Mouse (Mus musculus): ENCODE data around the gene Dnah12.
"Not testable (repeated sequence)": the region's sequence is repeated elsewhere in the genome, so short reads cannot be mapped to it uniquely, and the experiment has no call there.

Dnah12 gene

DNA sequence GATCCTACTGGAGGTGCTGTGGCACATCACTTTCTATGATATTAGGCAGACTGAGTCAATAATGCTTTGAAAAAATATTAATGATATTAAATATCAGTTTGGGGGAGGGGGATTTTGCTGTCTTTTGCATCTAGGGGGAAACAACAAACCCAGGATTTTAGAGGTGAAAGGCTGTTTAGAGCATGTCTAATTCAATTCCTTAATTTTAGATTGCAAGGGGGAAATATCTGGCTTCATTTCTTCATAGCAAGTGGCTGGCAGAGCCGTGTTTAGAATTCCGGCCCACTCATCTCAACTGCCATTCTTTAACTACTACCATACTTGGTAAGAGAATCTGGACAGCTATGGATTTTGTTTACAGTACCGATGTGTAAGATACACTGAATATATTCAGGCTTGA is at the start of gene Dnah12:
Gene Dnah12 (plus strand): TSS at position 301 of the 400 bp plus-strand sequence.
- no peak for DNase-seq (ENCODE audit: low spot score)

DNA sequence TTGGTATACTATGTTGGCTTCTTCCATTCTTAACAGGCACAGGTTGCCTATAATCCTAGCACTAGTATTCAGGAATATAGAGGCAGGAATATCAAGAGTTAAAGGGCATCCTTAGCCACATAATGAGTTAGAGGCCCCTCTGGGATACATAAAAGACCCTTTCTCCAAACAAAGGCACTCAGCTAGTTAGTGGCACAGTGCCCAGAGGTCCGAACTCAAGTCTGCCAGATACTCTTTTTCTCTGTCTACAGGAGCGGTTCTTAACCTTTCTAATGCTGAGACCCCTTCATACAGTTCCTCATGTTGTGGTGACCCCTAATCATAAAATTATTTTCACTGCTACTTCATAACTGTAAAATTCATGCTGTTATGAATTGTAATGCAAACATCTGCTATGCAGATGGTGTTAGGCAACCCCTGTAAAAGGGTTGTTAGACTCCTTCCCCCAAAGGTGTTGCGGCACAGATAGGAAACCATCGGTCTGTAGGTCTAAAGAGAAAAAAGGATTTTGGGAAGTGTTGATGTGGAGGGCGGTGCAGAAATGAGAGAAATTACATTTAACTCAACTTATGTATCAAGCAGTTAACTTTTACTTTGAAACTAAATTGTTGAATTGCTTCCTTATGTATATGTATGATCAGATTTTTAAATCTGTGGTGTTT is 47.0 kb upstream of the Dnah12 start:
- DNase-seq (ENCODE audit: low spot score), result no peak

DNA sequence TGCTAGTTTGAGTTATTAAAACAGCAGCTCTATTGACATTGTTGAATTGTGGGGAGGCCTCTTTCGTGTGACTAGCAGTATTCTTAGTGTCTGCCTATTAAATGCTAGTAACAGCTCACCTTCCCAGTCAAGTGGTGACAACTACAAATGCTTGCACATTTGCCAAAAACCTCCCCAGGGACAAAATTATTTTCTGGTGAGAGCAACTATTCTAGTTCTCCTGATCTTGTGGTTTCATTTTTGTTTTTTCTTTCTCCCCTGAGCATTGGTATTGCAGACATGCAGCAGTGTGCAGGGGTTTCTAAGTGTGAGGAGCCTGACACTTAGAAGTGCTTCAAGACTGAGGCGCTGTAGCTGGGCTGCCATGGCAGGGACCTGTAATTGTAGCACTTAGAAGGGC is 45.3 kb upstream of the Dnah12 start:
- no peak for DNase-seq (ENCODE audit: low spot score)

DNA sequence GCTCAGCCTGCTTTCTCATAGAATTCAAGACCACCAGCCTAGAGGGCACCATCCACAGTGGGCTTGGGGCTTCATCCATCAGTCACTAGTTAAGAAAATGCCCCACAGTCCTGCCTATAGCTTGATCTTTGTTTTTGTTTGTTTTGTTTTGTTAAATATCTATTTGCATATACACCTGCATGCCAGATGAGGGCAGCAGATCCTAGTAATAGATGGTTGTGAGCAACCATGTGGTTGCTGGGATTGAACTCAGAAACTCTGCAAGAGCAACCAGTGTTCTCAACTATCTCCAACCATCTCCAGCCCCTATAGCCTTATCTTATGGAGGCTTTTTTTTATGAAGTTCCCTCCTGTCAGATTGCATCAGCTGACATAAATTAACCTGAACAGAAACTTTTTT is 41.2 kb upstream of the Dnah12 start:
- no peak for DNase-seq (ENCODE audit: low spot score)

DNA sequence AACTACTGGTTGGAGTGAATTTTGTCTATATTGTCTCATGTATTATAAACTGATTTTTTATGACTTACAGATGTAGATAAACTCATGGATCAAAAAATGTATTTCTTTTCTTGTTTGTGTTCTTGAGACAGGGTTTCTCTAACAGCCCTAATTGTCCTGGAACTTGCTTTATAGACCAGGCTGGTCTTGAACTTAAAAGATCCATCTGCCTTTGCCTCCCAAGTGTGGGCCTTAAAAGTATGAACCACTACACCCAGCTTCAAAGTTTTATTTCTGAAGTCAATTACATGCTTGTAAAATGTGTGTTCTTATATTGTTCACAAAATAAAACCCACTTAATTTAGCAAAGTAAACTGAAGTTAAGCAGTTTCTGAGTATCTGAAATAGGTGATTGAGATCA is 34.9 kb upstream of the Dnah12 start:
- DNase-seq (ENCODE audit: low spot score), result no peak

DNA sequence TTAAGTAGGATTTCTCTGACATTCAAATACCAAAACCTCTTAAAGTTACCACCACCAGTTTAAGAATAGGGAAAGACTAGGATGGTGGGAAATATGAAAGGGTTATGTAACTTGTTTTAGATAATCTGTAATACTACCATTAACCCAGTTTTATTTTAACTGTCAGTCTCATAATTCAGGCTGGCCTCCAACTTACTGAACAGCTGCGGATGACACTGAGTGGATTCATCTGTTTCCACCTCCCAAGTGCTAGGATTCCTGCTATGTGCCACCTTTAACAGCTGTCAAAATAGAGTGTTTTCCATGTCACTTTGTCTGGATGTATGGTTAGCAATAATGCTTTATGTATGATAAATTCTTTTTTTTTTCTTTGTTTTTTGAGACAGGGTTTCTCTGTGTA is 32.8 kb upstream of the Dnah12 start:
- DNase-seq (ENCODE audit: low spot score), result no peak

DNA sequence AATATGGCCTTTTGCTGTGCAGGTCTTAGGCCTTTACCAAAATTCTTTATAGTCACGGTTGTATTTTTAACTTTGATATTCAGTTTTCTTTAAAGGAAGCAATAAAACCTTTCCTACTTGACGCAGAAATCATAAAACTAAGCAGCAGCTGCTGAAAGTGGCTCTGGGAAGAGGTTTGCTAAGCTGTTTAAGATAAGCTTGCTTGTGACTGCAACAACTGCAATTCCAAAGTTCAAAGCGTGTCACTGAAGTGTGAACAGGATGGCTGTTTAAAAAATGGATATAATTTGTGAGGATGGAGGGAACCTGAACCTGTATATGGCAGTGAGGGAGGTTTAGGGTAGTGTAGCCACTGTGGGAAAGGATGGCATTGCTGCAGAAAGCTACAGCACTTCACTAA is 31.1 kb upstream of the Dnah12 start:
- peak; percentile 19 for DNase-seq (ENCODE audit: low spot score)

DNA sequence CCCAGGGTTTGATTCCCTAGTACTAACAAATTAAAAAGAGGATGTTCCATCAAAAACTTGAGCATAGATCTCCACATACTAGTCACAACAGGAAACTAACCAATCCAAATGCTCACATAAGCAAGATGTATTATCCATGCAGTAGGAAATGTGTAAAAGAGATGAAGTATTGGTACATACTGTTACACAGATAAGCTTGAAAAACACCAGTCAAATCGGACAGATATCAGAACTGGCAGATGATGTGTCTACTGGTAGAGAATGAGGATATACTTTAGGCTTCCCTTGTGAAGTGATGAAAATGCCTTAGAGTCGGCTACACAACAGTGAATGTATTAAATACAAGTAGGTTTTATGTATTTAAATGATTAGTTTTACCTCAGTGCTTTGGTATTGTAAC is 30.6 kb upstream of the Dnah12 start:
- no peak for DNase-seq (ENCODE audit: low spot score)

DNA sequence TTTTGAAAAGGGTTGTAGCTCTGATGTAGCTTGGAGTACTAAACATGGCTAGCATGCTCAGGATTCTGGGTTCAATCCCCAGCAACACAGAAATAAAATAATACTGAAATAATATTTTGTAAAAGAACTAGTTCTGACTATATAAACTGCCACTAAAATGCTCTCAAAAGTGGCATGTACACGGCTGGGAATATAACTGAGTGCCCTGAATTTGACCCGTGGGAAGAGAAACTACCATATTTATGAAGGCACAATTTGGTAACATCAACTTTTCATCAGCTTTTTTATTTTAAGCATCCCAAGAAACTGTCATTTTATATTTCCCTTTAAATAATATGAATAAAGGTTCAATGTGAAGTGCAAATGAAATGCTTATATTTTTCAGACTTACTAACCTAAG is 29.2 kb upstream of the Dnah12 start:
- no peak for DNase-seq (ENCODE audit: low spot score)

DNA sequence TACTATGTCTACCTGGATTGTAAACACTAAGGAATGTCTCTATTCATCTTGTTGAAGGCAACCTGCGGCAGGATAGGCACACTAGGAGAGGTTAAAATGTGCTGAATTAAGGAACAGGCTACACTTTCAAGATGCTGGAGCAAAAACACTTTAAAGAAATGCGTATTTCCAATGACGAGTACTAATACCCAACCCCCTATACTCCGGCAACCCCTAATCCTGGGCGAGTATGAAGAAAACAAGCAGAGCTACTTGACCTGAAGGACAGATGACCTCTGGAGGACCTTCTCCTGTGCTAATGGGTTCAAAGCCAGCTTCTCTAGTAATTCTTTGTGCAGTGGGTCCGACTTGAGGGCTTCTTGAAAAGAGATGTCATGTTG is 25.1 kb upstream of the Dnah12 start:
- DNase-seq (ENCODE audit: low spot score), result no peak

DNA sequence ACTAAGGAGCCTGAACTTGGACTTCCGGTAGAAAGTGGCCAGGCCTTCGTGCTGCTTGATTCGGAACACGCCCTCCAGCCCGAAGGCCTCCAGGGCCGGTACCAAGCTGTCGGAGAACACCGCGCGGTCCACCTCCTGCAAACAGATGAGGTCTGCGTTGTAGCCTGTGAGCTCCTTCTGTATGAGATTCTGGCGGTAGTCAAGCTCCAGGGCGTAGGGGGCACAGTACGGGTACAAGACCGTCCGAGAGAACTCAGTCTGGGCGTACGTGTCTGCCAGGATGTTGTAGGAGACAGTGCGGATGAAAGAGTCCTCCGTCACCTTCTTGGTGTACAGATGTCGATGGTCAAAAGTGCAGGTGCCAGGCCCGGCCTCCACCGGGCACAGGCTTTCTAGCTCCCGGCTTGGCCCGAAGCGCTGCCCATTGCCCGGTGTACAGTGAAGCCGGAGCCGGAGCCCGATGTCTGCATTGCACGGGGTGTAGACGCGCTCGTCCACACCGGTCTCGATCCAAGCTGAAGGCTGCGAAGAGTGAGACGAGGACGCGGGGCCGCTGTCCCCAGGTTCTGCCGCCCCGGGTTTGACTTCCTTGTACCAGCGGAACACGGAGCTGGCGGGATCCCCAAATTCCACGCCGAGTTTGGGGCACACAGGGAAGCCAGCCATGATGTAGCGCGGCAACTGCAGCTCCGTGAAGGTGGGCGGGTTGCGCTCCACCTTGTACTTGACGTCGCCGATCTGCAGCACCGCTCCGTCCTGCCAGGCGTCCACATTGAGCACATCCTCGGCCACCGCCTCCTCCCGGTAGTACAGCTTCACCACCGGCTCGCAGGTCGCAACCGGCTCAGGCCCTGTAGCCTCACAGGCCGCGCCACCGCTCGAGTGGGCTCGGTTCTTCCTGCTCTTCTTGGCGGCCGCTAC is 24.4 kb upstream of the Dnah12 start:
- DNase-seq (ENCODE audit: low spot score), result peak; percentile 32

DNA sequence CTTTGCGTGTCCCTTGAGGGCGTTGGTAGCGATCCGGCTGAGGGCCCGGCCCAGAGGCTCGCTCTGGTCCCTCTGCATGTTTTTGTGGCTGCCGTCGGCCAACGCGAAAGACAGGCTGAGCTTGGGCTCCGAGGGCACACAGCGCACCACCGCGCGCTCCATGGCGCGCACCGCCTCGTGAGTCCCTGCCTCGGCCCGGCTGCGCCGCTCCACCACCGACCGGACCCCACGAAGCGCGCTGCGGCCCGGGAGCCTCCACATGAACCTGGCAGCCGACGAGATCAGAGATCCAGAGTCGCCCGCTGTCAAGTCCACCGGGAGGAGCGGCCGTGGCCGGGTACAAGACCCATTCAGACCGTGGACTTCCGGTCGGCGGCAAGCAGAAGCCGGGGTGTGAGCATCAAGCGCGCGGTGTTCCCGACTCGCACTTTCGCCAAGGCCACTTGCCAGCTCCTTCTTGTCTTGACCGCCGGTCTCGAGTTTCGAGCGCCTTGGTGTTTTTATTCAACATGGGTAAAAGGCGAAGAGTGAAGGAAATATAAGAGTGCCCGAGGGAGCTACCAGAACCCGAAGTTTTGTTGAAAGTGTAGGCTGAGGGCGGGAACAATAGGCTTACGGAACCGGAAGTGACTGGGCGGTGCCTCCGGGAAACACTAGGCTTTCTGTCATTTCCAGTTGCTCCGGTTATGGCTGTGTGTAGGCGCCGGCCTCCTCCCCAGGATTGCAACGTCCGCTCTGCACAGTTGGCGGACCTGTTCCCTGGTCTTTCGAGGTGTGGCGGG is 23.6 kb upstream of the Dnah12 start, which contains the start of gene Pde12:
Gene Pde12 (minus strand): TSS at position 592 of the 782 bp plus-strand sequence.
- DNase-seq (ENCODE audit: low spot score), result peak; percentile 93

DNA sequence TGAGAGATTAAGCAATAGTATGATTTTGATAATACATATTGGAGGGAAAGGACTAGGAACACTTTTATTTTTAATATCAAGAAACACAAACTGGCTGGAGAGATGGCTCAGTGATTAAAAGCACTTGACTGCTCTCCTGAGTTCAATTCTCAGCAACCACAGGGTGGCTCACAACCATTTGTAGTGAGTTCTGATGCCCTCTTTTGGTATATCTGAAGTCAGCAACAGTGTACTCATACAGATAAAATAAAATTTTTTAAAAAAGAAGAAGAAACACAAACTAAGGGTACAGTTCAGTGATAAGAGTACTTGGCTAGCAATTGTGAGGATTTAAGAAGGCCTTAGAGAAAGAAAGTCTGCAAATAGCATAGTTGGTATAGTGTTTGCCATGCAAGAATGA is 22.1 kb upstream of the Dnah12 start:
- no peak for DNase-seq (ENCODE audit: low spot score)

DNA sequence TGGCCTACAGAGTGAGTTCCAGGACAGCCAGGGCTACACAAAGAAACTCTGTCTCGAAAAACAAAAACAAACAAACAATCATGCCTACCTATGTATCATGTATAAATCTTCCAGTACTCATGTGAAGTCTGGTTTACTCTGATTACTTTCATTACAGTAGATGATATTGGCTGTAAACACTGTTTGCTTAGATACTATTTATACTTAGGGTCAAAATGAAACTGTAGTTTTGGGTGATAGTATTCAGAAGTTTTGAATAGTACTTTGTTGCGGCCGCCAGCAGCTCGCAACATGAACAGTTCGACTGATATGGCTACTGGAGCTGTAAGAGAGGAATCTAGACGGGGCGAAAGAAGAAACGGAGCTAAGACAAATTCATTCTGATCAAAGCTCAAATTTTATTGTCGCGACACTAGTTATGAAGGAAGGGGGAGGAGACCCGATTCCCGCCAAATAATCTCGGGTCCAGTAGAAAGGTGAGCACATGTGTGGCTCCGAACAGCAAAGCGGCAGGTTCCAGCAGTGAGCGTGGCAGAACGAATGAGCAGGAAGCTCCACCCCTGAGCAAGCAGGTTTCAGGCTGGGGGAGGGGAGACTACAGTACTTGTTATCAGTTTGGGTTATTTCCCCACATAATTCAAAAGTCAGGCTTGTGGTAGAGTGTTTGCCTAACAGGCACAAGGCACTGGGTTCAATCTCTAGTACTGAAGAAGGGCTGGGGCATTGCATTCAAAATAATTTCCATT is 21.0 kb upstream of the Dnah12 start:
- not testable (repeated sequence) for DNase-seq (ENCODE audit: low spot score)

DNA sequence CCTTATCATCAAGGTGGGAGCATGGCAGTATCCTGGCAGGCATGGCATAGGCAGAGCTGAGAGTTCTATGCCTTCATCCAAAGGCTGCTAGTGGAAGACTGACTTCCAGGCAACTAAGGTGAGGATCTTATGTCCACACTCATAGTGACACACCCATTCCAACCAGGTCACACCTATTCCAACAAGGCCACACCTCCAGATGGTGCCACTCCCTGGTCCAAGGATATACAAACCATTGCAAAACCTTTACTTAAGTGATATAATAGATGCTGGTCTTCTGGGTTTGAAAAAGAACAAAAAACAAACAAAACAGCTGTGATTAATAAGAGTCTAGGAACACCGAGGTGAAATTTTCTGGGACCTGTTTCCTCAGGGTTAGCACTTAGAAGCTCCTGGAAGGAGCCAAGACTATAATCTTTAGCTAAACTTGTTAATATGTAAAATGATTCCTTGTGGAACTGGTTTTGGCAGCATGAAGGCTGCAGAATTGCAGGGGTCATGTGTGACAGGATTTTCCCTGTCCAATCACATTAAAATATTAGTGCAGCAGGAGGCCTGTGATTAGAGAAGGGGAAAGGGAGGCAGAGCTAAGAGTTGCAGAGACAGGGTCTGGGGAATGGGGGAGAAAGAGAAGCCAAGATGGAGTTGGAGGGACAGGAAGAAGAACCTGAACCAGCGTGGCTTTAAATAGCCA is 18.5 kb upstream of the Dnah12 start:
- DNase-seq (ENCODE audit: low spot score), result not testable (repeated sequence)

DNA sequence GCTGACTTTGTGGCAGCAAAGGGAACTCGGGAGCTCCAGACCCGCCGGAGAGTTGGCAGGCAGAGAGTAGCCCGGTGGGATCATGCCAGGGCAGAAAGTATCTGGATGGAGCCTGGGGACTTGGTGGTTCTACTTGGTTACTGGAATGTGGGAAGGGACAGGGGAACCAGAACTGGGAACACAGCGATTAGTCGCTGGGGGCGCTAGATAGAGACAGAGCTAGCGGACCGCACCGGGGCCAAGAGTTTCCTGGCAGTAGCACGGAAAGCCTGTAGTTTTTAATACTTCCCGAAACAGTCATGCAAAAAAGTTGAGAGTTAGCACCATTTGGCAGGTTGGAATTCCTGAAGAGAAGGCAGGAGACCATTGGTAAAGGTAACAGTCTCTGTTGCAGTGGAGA is 17.7 kb upstream of the Dnah12 start:
- DNase-seq (ENCODE audit: low spot score), result no peak

DNA sequence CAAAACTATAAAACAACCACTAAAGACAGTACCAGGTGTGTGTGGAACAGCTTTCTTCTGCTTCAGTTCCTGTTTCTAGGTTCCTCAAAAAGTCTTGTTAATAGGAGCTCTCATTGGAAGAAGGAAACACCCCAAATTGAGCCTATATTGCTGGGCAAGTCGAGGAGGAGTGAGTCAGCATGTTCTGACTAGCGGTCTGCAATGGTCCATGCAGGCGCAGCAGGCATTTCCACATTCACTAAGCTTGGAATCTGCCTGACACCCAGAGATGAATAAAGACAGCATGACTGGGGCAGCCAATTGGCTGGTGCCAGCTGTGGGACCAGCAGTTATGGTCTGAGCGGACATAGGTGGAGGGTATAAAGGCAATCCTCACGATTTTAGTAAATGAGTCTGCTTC is 17.3 kb upstream of the Dnah12 start:
- no peak for DNase-seq (ENCODE audit: low spot score)

DNA sequence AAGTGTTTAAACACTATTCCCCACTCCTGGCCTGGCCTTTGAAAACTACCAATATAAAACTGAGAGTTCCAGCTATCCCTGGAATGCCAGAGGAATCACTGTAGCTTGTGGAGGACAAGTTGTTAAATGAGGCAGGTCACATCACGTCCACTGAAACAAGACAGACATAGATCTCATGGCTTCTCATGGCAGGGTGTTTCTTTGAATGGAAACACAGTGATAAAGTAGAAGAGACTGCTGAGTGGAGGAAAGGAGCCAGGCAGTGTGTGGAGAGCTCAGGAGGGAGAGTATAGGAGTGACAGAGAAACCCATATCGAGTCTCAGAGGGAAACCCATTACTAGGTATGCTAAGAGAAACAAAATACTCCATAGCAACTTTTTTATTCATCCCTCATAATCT is 2.3 kb upstream of the Dnah12 start:
- DNase-seq (ENCODE audit: low spot score), result no peak

DNA sequence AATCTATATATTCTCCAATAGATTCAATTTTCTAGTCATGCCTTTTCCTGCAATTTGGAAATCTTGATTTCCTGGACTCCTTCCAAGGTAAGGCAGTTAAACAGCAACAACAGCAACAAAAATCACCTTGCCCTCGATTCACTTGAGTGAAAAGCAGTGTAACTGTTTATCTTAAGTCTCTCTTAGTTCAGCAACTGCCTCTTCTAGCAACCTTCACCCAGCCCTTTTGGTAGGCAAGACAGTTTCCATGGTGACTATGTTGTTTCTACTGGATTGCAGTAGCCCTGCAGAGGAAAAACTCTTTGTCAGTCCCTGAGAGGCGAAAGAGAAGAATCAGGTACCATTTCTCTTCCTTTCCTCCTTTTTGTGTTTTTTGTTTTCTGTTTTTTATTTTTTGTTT is 1.7 kb upstream of the Dnah12 start:
- DNase-seq (ENCODE audit: low spot score), result no peak

DNA sequence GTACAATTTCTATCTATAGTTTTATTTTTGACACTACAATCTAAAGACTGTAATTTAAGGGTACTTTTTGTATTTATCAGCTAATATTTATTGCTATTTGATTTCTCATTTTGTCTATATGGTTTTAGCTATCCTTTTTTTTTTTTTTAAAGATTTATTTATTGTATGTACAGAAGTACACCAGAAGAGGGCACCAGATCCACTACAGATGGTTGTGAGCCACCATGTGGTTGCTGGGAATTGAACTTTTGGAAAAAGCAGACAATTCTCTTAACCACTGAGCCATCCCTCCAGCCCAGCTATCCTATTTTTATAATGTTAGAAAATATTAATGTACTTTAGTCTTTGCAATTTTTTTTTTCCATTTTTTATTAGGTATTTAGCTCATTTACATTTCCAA is 4.8 kb downstream of the Dnah12 start:
- no peak for DNase-seq (ENCODE audit: low spot score)

DNA sequence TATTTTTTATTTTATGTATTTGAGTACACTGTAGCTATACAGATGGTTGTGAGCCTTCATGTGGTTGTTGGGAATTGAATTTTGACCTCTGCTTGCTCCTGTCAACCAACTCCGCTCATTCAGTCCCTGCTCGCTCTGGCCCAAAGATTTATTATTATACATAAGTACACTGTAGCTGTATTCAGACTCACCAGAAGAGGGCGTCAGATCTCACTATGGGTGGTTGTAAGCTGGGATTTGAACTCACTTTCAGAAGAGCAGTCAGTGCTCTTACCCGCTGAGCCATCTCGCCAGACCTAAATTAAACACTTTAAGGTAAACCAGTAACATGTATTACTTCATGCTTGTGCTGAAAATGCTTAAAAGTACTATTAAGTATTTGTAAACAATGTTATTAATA is 12.2 kb downstream of the Dnah12 start:
- not testable (repeated sequence) for DNase-seq (ENCODE audit: low spot score)

Data from yolk sac, embryonic 10.5 days (tissue).